Mouse (Mus musculus): ENCODE measurements around the gene Kctd6. TPM values are rescaled to one million over a fixed set of nuclear protein-coding genes. Genes with fewer than 3 reads are reported as not detected.

Kctd6 gene
- polyA plus RNA-seq, 1 experiment from 2014 or later, result 17.5 TPM

DNA sequence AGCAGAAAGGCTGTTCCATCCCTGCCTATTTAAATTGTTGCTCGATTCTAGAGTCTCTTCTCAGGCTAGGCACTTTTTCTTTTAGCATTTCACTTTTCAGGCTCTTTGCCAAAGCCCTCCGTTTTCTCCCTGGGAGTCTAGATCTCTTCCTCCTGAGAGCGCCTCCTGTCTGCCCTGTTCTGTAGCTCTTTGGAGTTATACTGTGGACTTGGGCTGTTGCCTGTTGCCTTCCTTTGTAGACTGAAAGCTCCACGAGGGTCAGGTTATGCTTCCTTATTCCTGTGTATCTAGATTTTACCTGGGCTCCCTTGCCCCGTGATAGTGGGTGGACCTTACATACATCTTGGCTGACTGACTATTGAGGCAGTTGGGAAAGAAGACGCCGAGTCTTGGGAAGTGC is 4.3 kb downstream of the Kctd6 start:
- WGBS, result 40% methylated on average over 7 of the region's 7 CpGs
- peak overlapping the region; percentile 20; the same call in 1 of the 2 replicates for H3K4me2 ChIP-seq (replicated peaks)
- H3K36me3 ChIP-seq, result peaks cover 5% of the 10 kb centered on the region; the same call in 1 of the 2 replicates
- H3K4me3 ChIP-seq, result no peak overlapping the region
- ATAC-seq (ENCODE audit: low FRiP score, low read depth), result no peak
- peaks cover 26% of the 10 kb centered on the region for H3K4me1 ChIP-seq
- H3K27me3 ChIP-seq (replicated peaks), result peaks cover 6% of the 10 kb centered on the region; the same call in 1 of the 2 replicates
- H3K9ac ChIP-seq, result no peak overlapping the region
- no peaks in the 10 kb centered on the region for H3K9me3 ChIP-seq
- no peak overlapping the region for H3K27ac ChIP-seq

DNA sequence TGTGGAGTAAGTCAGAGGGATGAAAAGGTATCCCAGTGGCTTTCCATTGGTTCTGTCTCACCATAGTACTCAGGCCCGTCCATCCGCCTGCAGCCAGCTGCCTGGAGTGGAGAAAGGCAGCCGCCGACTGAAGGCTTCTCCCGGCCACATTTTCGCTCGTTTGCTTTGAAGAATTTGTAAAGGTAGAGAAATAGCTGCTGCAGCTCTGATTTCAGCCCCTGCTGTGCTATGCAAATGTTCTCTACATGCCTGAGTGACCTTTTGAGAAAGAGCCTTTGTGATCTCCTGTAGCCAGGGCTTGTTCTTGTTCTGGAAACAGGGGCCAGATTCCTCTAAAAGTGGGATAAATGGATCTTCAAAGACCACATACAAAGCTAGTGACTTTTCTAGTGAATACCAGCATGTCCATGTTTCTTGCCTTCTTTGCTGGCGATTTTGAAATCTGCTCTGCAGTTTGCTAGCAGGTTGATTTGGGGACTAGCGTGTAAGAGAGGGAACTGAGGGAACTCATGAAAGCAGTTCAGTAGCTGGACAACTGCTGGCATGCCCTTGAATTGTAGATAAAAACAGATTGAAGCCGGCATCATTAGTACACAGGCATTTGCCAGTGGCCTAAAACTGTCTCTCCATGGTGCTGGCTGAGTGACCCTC is 4.9 kb downstream of the Kctd6 start:
- 8% methylated on average over 10 of the region's 10 CpGs for WGBS
- peaks cover 5% of the 10 kb centered on the region; the same call in 1 of the 2 replicates for H3K36me3 ChIP-seq
- ATAC-seq (ENCODE audit: low FRiP score, low read depth), result no peak
- no peak overlapping the region for H3K4me3 ChIP-seq
- peaks cover 26% of the 10 kb centered on the region for H3K4me1 ChIP-seq
- peak overlapping the region; percentile 20 for H3K4me2 ChIP-seq (replicated peaks)
- H3K27me3 ChIP-seq (replicated peaks), result peaks cover 6% of the 10 kb centered on the region; the same call in 1 of the 2 replicates
- H3K9me3 ChIP-seq, result no peaks in the 10 kb centered on the region
- no peak overlapping the region for H3K9ac ChIP-seq
- H3K27ac ChIP-seq, result no peak overlapping the region

DNA sequence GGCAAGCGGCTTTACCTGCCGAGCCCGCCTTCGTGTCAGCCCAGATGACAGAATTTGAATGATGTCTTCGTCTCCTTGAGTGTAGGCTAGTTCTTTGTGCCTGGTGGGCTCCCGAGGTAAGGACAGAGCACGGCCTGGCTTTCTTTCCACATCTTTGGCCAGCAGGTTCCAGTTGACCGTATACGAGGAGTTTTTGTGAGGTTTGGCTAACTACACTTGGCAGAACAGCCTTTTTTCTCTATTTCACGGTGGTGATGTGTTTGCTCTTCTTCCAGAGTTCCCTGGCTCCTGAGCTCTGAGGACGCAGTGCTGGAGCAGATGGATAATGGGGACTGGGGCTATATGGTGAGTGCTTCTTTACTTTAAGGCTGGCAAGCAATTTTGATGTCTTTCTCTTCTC is 5.9 kb downstream of the Kctd6 start:
- Histone ChIP-seq H3K4me2 (replicated peaks) (no peak overlapping the region), H3K27ac (no peak overlapping the region), H3K27me3 (replicated peaks) (peaks cover 6% of the 10 kb centered on the region; the same call in 1 of the 2 replicates), H3K4me3 (no peak overlapping the region), H3K4me1 (peaks cover 22% of the 10 kb centered on the region), H3K9ac (no peak overlapping the region), H3K36me3 (peaks cover 5% of the 10 kb centered on the region; the same call in 1 of the 2 replicates), H3K9me3 (no peaks in the 10 kb centered on the region)
- no peak for ATAC-seq (ENCODE audit: low FRiP score, low read depth)
- WGBS, result 44% methylated on average over 11 of the region's 11 CpGs

DNA sequence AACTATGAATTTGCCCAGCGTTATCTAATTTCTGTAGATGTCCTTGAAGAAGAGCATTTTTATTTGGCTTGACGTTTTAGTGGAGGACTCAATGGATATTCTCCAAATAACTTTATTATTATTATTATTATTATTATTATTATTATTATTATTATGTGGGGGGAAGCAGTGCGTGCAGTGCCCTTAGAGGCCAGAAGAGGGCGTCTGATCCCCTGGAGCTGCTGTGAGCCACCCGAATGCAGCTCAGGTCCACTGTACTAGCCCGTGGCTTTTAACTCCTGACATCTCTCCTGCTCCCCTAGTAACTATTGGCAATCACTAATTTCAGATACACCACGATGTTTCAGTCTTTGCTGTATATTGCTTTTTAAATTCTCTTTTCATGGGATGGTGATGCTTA is 6.4 kb downstream of the Kctd6 start:
- ATAC-seq (ENCODE audit: low FRiP score, low read depth), result no peak
- Histone ChIP-seq H3K27me3 (replicated peaks) (peaks cover 6% of the 10 kb centered on the region; the same call in 1 of the 2 replicates), H3K9ac (no peak overlapping the region), H3K4me3 (no peak overlapping the region), H3K27ac (no peak overlapping the region), H3K4me2 (replicated peaks) (no peak overlapping the region), H3K36me3 (peaks cover 5% of the 10 kb centered on the region; the same call in 1 of the 2 replicates), H3K4me1 (peaks cover 18% of the 10 kb centered on the region), H3K9me3 (no peaks in the 10 kb centered on the region)
- 71% methylated on average over 7 of the region's 7 CpGs for WGBS

DNA sequence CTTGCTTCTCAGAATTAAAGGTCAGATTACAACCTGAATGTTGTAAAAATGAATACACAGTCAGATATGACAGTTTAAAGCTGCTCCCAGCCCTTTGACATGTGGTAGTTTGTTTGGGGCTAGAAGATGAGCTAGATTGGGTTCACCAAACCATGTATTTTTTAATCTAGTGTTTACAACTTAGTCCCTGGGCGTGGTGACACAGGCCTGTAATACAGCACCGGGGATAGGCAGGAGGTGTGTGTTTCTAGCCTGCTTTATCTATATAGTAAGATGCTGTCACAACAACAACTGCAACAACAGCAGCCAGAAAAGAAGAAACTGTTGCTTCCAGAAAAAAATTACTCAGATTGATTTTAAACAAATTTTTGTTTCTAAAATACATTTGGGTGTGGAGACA is 7.0 kb downstream of the Kctd6 start:
- H3K9ac ChIP-seq, result no peak overlapping the region
- 96% methylated on average over 2 of the region's 2 CpGs for WGBS
- H3K27me3 ChIP-seq (replicated peaks), result peaks cover 3% of the 10 kb centered on the region; the same call in 1 of the 2 replicates
- H3K4me2 ChIP-seq (replicated peaks), result no peak overlapping the region
- H3K9me3 ChIP-seq, result no peaks in the 10 kb centered on the region
- H3K27ac ChIP-seq, result no peak overlapping the region
- H3K4me3 ChIP-seq, result no peak overlapping the region
- peaks cover 5% of the 10 kb centered on the region; the same call in 1 of the 2 replicates for H3K36me3 ChIP-seq
- peaks cover 13% of the 10 kb centered on the region for H3K4me1 ChIP-seq
- no peak for ATAC-seq (ENCODE audit: low FRiP score, low read depth)

DNA sequence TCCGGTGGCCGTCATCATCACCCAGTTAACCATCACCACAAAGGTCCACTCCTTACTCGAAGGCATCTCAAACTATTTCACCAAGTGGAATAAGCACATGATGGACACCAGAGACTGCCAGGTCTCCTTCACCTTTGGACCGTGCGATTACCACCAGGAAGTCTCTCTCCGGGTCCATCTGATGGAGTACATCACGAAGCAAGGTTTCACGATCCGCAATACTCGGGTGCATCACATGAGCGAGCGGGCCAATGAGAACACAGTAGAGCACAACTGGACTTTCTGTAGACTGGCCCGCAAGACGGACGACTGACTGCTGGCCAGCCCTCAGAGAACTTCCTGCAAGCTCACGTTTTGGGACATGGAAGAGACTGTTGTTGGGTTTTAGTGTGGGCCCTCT is 8.6 kb downstream of the Kctd6 start:
- H3K27ac ChIP-seq, result no peak overlapping the region
- H3K4me1 ChIP-seq, result peaks cover 13% of the 10 kb centered on the region
- H3K9me3 ChIP-seq, result no peaks in the 10 kb centered on the region
- H3K9ac ChIP-seq, result no peak overlapping the region
- no peak overlapping the region for H3K4me2 ChIP-seq (replicated peaks)
- no peak for ATAC-seq (ENCODE audit: low FRiP score, low read depth)
- 94% methylated on average over 16 of the region's 16 CpGs for WGBS
- H3K36me3 ChIP-seq, result peaks cover 5% of the 10 kb centered on the region; the same call in 1 of the 2 replicates
- H3K4me3 ChIP-seq, result no peak overlapping the region
- H3K27me3 ChIP-seq (replicated peaks), result no peaks in the 10 kb centered on the region

DNA sequence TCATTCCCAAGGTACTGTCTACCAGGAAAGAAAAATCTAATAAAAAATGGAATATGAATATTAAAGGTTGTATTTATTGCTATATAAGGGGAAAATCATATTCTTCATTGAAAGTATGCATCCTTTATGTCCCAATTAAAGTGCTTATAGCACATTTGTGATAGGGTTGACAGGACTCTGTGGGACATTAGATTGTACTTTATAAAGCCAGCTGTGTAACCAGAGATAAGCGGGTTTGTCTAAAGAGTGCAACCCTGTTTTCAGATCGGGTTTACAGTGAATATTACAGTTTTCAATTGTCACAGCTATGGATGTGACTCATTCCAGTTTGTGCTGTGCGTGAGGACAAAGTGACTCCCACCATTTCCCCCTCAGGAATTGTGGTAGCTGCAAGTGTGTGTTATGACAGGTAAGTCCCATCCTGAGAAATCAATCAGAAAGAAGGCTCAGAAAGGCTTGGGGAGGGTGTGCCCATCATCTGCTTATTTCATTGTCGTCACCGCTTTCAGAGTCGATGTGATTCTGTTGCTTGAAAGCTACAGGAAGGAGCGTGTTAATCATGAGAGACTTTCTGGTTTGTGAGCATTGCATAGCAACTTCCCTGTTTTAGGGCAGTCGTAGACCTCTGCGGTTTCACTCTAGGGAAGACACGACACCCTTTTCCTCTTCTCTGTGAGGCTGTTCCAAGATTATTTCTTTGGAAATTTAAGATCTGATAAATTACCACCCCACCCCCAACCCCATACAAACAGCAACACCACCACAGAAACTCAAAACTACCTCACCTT is 9.8 kb downstream of the Kctd6 start:
- Histone ChIP-seq H3K4me2 (replicated peaks) (no peak overlapping the region), H3K36me3 (peaks cover 5% of the 10 kb centered on the region; the same call in 1 of the 2 replicates), H3K9ac (no peak overlapping the region), H3K4me3 (no peak overlapping the region), H3K27ac (no peak overlapping the region), H3K4me1 (peaks cover 8% of the 10 kb centered on the region), H3K9me3 (no peaks in the 10 kb centered on the region), H3K27me3 (replicated peaks) (no peaks in the 10 kb centered on the region)
- WGBS, result 89% methylated on average over 10 of the region's 10 CpGs
- no peak for ATAC-seq (ENCODE audit: low FRiP score, low read depth)

DNA sequence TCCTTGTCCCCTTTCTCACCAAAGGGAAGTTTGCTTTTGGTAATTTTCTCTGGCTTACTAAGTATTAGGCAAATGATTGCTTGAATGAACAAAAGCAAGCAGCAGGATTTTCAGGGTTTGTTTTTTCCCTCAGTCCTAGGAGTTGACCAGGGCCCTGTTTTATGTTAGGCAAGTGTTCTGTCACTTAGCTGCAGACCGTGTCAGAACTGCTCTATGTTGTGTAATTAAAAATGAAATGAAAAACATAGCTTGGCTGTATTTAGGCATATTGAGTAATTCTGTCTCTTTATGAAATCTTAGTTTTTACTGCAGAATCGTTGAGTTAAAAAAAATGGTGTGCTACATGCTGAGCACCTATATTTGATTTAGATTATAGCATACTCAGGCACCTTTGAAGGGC is 10.9 kb downstream of the Kctd6 start:
- H3K27ac ChIP-seq, result no peak overlapping the region
- H3K36me3 ChIP-seq, result peaks cover 5% of the 10 kb centered on the region; the same call in 1 of the 2 replicates
- H3K9ac ChIP-seq, result no peak overlapping the region
- ATAC-seq (ENCODE audit: low FRiP score, low read depth), result no peak
- no peaks in the 10 kb centered on the region for H3K9me3 ChIP-seq
- peaks cover under 1% of the 10 kb centered on the region; the same call in 1 of the 2 replicates for H3K4me1 ChIP-seq
- 86% methylated on average over 2 of the region's 2 CpGs for WGBS
- H3K27me3 ChIP-seq (replicated peaks), result no peaks in the 10 kb centered on the region
- H3K4me3 ChIP-seq, result no peak overlapping the region
- no peak overlapping the region for H3K4me2 ChIP-seq (replicated peaks)

DNA sequence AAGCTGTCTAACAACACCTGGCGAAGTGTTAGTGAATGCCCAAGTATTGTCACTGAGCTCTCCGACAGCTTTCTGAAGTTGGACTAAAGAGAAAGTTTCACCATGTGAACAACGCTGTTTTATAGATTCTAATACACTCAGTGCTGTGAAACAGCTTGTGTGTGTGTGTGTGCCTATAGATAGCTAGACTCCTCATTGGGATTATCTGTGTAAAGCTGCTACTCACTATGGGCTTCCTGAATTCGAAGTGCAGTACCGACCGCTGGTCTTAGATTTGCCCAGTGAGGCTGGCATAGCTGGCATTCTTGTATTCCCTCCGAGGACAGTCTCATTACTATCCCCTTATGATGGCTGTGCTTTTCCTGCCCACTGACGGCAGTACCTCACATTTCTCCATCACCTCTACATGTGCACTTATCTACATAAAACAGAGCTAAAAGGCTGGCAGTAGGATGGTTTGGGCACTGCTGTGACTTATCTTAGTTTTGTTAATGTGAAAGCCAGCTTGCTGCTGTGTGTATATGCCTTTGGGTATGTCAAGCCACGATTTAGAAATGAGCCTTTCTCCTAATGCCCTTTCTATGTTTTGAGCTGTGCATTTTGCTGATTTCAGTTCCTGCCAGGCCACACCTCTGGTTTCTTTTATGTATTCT is 15.6 kb downstream of the Kctd6 start:
- H3K9me3 ChIP-seq, result no peaks in the 10 kb centered on the region
- ATAC-seq (ENCODE audit: low FRiP score, low read depth), result no peak
- no peaks in the 10 kb centered on the region for H3K4me1 ChIP-seq
- no peak overlapping the region for H3K27ac ChIP-seq
- no peaks in the 10 kb centered on the region for H3K27me3 ChIP-seq (replicated peaks)
- H3K36me3 ChIP-seq, result no peaks in the 10 kb centered on the region
- 87% methylated on average over 9 of the region's 9 CpGs for WGBS
- H3K4me2 ChIP-seq (replicated peaks), result no peak overlapping the region
- no peak overlapping the region for H3K9ac ChIP-seq
- H3K4me3 ChIP-seq, result no peak overlapping the region

DNA sequence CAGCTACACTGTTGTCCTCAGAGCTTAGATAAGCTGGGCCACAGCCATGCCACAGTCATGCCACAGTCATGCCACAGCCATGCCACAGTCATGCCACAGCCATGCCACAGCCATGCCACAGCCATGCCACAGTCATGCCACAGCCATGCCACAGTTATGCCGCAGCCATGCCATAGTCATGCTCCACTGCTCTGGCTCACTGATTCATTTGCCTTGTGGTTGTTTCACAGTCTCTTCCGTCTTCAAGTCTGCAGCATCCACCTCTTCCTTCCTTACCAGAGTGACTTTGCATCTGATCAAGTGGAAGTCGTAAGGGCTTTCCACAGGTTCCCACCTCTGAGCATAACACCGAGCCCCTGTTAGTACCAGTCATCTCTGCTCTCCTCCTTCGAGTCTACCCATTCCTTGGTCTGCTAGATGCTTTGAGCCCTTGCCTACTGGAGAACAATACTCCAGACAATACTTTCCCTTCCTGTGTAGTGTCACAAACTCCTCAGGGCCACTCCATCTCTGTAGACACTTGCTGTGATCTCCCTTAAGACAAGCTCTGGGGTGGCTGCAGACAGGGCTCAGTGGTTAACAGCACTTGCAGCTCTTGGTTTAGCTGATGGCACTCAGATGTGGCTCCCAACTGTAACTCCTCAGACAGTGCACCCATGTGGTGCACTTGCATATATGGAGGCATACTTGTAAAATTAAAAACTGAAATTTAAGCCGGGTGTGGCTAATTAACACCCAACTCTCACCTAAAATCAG is 18.4 kb downstream of the Kctd6 start:
- no peaks in the 10 kb centered on the region for H3K36me3 ChIP-seq
- H3K9ac ChIP-seq, result no peak overlapping the region
- H3K4me1 ChIP-seq, result no peaks in the 10 kb centered on the region
- H3K27ac ChIP-seq, result no peak overlapping the region
- H3K4me3 ChIP-seq, result no peak overlapping the region
- 89% methylated on average over 6 of the region's 6 CpGs for WGBS
- H3K9me3 ChIP-seq, result no peaks in the 10 kb centered on the region
- H3K4me2 ChIP-seq (replicated peaks), result no peak overlapping the region
- no peak for ATAC-seq (ENCODE audit: low FRiP score, low read depth)
- H3K27me3 ChIP-seq (replicated peaks), result no peaks in the 10 kb centered on the region

DNA sequence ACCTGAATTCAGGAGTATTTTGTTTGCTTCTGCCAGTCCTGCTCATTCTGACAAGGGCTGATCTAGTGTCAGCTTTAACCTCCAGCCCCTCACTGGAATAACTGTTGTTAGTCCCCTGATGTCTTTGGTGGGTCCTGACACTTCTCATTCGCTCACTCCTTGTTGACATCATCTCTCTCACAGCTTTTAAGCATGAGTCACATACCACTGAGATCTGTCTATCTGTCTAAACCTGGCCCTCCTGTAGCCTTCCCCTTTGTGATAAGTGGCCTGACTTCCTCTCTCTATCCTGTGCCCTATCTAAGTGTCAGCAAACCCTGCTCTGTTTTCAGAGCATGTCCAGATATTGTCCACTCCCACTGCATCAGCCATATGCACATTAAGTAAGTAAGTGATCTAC is 19.3 kb downstream of the Kctd6 start:
- H3K36me3 ChIP-seq, result no peaks in the 10 kb centered on the region
- H3K4me2 ChIP-seq (replicated peaks), result no peak overlapping the region
- H3K9me3 ChIP-seq, result no peaks in the 10 kb centered on the region
- no peak overlapping the region for H3K9ac ChIP-seq
- no peak for ATAC-seq (ENCODE audit: low FRiP score, low read depth)
- H3K27me3 ChIP-seq (replicated peaks), result no peaks in the 10 kb centered on the region
- WGBS, result 82% methylated on average over 1 of the region's 1 CpGs
- no peak overlapping the region for H3K27ac ChIP-seq
- H3K4me3 ChIP-seq, result no peak overlapping the region
- H3K4me1 ChIP-seq, result no peaks in the 10 kb centered on the region

DNA sequence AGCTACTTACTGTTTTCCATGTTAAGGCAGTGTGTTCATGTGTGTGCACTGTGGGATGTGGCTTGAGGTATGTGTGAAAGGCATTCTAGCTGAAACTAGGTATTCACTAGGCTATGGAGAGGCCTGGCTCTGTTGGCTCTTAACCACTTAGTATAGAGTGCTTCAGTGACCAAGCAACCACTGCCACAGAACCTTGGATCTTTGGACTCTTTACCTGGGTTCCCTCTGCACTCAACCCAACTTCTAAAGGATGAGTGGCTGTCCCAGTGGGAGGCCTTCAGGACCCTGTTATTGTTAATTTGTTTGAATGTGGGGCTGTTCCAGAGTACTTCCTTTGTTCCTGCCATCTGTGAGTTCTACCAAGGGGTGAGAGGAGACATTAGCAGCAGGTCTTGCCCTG is 27.9 kb downstream of the Kctd6 start:
- no peak overlapping the region for H3K4me2 ChIP-seq (replicated peaks)
- no peaks in the 10 kb centered on the region for H3K27me3 ChIP-seq (replicated peaks)
- no peaks in the 10 kb centered on the region for H3K36me3 ChIP-seq
- H3K9me3 ChIP-seq, result no peaks in the 10 kb centered on the region
- no peaks in the 10 kb centered on the region for H3K4me1 ChIP-seq
- ATAC-seq (ENCODE audit: low FRiP score, low read depth), result no peak
- no peak overlapping the region for H3K4me3 ChIP-seq
- H3K9ac ChIP-seq, result no peak overlapping the region
- H3K27ac ChIP-seq, result no peak overlapping the region

Data from neural tube, embryonic 12.5 days (tissue).